Mouse (Mus musculus) megakaryocyte, embryonic 14.5 days (primary cell): ENCODE data around the gene Clnk.

Source experiments
- FLI1 ChIP-seq: IDR thresholded peaks from 2 replicates; pipeline ENCODE4 v1.6.1; 2012; ENCODE audit warnings: low read length, inconsistent platforms, mixed read lengths
- GATA1 ChIP-seq: IDR thresholded peaks from 3 replicates; pipeline ENCODE4 v1.6.1; 2012; ENCODE audit warnings: mixed read lengths, low read length, inconsistent platforms, borderline replicate concordance

DNA sequence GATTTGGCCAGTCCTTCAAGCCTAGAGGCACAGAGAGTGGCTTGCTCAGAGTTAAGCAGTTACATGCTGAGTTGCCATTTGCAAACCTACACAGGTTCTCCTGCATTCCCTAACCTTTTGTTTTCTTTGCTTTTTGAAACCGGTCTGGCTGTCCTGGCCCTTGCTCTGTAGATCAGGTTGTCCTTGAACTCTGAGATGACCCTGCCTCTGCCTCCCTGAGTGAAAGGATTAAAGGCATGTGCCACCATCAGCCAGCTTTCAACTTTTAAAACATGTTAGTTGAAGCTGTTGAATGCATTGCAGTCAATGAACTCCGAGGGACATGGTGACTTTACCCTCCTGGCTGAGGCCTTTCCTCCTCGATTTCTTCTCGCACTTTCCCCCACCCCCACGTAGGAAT, 217.8 kb downstream of the Clnk start:
- TF ChIP-seq GATA1 (no peak), FLI1 (no peak)
